Mouse (Mus musculus) lung, adult 18-20 months (tissue): ENCODE data around the gene St3gal6.

ENCODE experiments used
- DNase-seq, 2 experiments: peaks; one replicate each; pipeline ENCODE4 v3.0.0; 2022; ENCODE audit warnings: mixed read lengths in 2 of 2

The St3gal6 gene

GRCm38 (mm10) chr16:58523972-58524850 is at the start of gene St3gal6:
TSS of gene St3gal6 (minus strand) at chr16:58524243.
- DNase-seq = no peak

DNA sequence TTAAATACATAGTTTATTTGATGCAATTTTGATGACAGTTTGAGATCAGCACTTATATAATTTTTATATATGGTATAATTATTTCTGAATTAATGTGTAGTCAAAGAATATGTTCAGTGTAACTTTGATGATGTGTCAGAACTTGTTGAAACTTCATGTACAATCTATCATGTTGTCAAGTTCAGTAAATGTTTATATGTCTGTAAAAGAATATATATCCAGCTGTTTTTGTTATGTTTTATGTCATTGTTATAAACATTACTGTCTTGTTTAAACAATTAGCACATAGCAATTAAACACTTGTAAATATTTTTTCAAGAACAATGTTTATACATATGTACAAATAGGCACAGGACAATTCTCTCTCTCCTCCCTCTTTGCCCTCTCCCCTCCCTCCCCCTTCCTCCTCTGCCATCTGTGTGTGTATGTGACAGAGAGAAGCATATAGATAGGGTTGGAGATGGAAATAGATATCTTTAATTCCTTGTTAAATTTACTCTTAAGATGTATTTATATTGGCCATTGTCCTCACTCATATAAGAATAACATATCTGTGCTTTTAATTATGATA is 46.7 kb upstream of the St3gal6 start:
- DNase-seq = no peak

DNA sequence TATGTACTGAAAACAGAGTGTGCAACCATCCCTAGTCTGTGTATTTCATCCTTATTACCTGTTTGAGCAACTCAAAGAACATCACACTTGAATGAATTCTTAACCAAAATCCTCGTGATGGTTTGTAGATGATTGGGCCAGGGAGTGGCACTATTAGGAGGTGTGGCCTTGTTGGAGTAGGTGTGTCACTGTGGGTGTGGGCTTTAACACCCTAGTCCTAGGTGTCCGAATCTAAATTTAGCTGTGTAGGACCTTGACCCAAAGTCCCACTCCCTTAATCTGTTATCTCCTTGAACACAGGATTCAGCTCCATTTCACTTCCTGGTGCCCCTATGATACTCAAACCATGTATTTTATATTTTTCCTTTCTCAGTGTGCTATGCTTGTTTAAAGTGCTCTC is 37.2 kb upstream of the St3gal6 start:
- no peak for DNase-seq

- no peak for DNase-seq
Observed at GRCm38 (mm10) chr16:58556067-58556830, 32.2 kb upstream of the St3gal6 start.

GRCm38 (mm10) chr16:58554673-58555072 is 30.6 kb upstream of the St3gal6 start:
- peak in 1 of 2 experiments; percentile 67 for DNase-seq

DNA sequence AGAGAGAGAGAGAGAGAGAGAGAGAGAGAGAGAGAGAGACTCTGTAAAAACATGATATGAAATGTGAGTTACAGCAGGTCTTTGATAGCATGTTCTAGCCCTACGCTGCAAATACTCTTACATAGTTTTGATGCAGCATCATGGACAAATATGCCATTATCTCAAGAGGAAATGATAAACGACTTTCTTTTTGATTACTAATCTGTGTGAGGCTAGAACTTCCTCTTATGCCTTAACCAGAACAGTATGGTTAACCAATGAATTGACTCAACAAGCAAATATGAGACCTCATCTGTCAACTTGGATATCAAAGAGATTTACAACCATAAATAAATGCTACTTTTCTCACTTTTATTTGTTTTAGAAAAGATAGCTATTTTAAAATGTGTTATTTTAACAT is 24.0 kb upstream of the St3gal6 start:
- DNase-seq = no peak

DNA sequence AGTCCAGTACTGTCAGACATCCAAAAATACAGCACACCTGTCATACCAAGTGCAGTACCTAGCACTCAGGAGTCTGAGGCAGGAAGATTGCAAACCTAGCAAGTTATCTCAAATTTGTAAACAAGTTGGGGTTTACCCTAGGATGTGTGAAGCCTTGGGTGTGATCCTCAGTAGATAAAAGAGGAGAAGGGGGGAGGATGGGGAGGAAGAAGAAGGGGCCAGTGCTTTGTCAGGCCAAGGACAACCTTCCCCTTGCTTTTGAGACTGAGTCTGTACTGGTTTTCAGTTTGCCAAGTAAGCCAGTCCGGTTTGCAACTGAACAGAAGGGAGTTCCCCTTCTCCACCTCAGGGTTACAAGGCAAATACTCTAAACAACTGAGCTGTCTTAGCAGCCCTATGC is 22.1 kb upstream of the St3gal6 start:
- DNase-seq = no peak

DNA sequence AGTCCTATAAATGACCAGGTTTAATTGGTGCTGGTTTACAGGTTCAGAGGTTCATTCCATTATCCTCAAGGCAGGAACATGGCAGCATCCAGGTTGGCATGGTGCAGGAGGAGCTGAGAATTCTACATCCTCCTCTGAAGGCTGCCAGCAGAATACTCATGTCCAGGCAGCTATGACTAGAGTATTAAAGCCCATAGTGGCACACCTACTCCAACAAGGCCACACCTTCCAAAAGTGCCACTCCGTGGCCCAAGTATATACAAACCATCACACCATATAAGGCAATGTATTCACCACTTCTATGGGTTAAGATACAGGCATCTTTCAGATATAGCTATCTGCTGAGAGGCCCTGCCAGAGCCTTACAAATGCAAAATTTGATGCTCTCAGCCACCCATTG is 15.4 kb upstream of the St3gal6 start:
- no peak for DNase-seq

- DNase-seq = no peak
Observed at GRCm38 (mm10) chr16:58539011-58539410, 15.0 kb upstream of the St3gal6 start.

- no peak for DNase-seq
Observed at GRCm38 (mm10) chr16:58536076-58536475, 12.0 kb upstream of the St3gal6 start.

GRCm38 (mm10) chr16:58535236-58535635 is 11.2 kb upstream of the St3gal6 start:
- no peak for DNase-seq

- no peak for DNase-seq
Observed at GRCm38 (mm10) chr16:58534245-58535142, 10.5 kb upstream of the St3gal6 start.

GRCm38 (mm10) chr16:58533742-58534141 is 9.7 kb upstream of the St3gal6 start:
- no peak for DNase-seq

GRCm38 (mm10) chr16:58533254-58533653 is 9.2 kb upstream of the St3gal6 start:
- no peak for DNase-seq

DNA sequence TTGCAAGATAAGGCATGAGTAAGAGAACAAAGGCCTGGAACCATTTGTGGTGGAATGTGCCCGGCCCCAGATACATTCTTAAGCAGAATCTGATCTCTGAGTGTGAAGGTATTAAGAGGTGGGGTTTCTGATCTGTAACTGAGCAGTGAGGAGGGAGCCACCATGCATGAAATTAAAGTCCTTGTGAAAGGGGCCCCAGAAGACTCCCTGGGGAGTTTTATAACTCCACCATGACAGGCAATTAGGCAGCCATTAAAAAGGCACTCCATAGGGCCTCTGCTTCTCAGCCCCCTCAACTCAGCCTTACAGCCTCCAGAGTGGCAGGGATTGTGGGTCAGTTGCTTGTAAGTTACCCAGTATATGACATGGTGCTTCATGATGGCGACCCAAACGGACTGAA is 8.5 kb upstream of the St3gal6 start:
- DNase-seq = no peak

DNA sequence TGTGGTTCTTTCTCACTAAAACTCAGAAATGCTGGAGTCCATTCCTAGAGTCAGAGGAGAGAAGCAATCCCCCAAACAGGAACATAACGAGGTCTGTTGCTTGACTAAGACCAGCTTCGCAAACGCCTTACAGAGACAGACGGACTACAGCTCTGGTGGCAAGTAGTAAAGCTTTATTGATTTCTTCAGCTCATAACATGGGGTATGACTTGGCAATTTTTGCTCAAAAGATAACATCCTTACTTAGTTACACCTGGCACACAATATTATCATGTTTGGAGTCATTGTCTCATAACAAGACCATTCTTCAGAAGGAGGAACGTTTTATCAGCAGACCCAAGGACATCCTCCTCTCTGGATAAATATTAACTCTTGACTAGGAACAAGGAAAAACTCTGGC is 3.8 kb upstream of the St3gal6 start:
- no peak for DNase-seq

DNA sequence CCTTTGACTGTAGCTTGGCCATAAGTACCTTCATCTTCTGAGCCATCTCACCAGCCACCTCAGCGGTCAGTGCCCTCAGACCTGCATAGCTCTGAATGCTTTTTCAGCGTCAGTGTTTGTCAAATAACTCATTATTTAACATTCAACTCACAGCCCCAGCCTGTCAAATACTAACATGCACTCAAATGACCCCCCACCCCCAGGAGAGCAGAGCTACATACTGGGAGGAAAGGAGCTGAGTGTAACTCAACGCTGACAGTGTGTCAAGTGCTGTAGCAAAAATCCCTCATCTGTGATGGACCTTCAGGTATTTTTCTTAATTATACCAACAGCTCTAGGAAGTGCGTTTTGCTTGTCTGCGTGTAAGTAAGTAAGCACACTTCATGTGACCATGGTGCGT is 2.7 kb upstream of the St3gal6 start:
- no peak for DNase-seq

DNA sequence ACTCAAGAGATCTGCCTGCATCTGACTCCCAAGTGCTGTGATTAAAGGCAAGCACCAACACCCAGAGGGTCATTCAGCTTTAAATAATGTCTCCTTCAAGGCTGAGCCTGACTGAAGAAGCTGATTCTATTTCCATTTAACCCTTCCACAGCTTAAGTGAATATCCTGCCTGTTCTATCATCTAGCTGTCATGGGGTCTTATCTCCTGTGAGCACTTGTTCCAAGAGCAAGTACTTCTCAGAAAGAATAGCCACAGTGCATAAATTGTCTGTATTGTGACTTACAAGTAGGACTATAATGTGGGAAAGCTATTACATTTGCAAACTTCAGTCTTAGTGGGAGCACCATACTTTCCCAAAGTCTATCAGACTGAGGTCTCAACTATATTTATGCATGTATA is 1.8 kb upstream of the St3gal6 start:
- no peak for DNase-seq

DNA sequence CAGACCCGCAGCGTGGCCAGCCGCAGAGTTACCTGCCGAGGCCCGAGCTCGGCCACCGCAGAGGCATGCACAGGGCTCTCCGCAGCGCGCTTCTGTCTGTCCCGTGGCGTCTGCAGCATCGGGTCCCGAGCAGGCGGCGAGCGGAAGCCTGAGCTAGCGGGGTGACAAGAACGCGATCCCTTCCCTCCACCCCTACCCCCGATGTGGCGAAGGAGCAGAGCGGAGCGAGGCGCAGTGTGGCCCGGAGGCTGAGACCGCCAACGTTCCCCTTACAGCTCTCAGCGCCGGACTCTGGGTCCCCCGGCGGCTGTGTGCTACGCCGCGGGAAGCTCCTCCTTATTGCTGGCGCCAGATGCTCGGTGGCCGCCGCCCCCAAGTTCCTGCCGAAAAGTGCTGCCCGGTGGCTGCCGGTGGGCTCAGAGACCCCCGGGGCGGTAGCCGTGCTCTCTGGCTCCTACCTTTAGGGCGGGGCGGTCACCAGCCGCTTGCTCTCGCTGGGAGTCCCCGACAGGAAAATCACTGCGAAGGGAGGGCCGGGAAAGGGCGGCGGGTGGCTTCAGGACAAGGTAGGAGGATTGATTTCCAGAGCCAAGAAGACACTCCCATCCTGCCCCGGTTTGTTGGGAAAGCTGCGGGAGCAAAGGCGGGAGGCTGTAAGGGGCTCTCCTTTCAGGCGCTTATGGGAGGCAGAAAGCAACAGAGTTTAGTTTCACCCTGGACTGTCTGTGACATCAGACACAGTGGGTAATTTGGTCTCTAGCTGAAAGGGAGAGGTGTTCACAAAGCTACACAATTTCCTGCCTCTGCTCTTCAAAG is 791 bp downstream of the St3gal6 start:
- DNase-seq = peak; percentile 83 to 85

- DNase-seq = no peak
Observed at GRCm38 (mm10) chr16:58522677-58523043, 1.4 kb downstream of the St3gal6 start.

- no peak for DNase-seq
Observed at GRCm38 (mm10) chr16:58521900-58522299, 2.1 kb downstream of the St3gal6 start.

GRCm38 (mm10) chr16:58521182-58521581 is 2.9 kb downstream of the St3gal6 start:
- no peak for DNase-seq
